Mouse (Mus musculus) forebrain, postnatal 0 days (tissue): ENCODE data around the gene Lrrk1. TPM values are rescaled to one million over a fixed set of nuclear protein-coding genes. Genes with fewer than 3 reads are reported as not detected.

Experiments
- ATAC-seq: fragments of 200-750 bp; cut with Nextera tagmentation; 2 replicates; pipeline ENCODE4 v1.8.0; 2017; ENCODE audit warnings: mild to moderate bottlenecking, moderate library complexity
- DNase-seq: peaks from one replicate; pipeline ENCODE4 v3.0.0-alpha.2; 2015
- H3K27ac ChIP-seq: fragments of 300-500 bp; sonication (generic); 2 replicates; pipeline ENCODE4 v1.5.1; 2014; ENCODE audit warnings: low read depth, mild to moderate bottlenecking, antibody characterized with exemption, low read length, moderate library complexity, mixed read lengths
- H3K27me3 ChIP-seq: fragments of 300-500 bp; sonication (generic); 2 replicates; pipeline ENCODE4 v1.6.1; 2014; ENCODE audit warnings: mild to moderate bottlenecking, low read length, mixed read lengths; ENCODE audit not compliant: insufficient read depth
- H3K36me3 ChIP-seq: fragments of 300-500 bp; sonication (generic); 2 replicates; pipeline ENCODE4 v1.6.1; 2014; ENCODE audit warnings: mild to moderate bottlenecking, moderate library complexity; ENCODE audit not compliant: insufficient read depth
- H3K4me1 ChIP-seq: fragments of 300-500 bp; sonication (generic); 2 replicates; pipeline ENCODE4 v1.6.1; 2014; ENCODE audit warnings: antibody characterized with exemption; ENCODE audit not compliant: insufficient read depth
- H3K4me2 ChIP-seq: fragments of 300-500 bp; sonication (generic); 2 replicates; pipeline ENCODE4 v1.6.1; 2014; ENCODE audit warnings: low read depth, mild to moderate bottlenecking, moderate library complexity
- H3K4me3 ChIP-seq: fragments of 300-500 bp; sonication (generic); 2 replicates; pipeline ENCODE4 v1.5.1; 2014; ENCODE audit warnings: low read depth, low read length, mixed read lengths
- H3K9ac ChIP-seq: fragments of 300-500 bp; sonication (generic); 2 replicates; pipeline ENCODE4 v1.6.1; 2014; ENCODE audit warnings: mild to moderate bottlenecking
- H3K9me3 ChIP-seq: fragments of 300-500 bp; sonication (generic); 2 replicates; pipeline ENCODE4 v1.6.1; 2016; ENCODE audit warnings: low read length
- CTCF ChIP-seq: sonication (generic); IDR thresholded peaks from 2 replicates; pipeline ENCODE4 v1.5.1; 2016; ENCODE audit warnings: antibody characterized with exemption, control low read depth, low read depth
- WGBS: fragments of 180-500 bp; shearing (Covaris S2); extraction: QIAGEN DNeasy Blood & Tissue Kit; methylation state at CpG from one replicate; pipeline ENCODE4 v1.1.7; 2014; 5-methylcytosine and 5-hydroxymethylcytosine counted together
- polyA plus RNA-seq: library from polyadenylated mRNA; unstranded; fragments of >200 nt; fragmentation: Nextera tagmentation; extraction: Ambion mirVana; gene quantifications from 2 replicates; pipeline ENCODE4 v1.2.1, GENCODE M21; 2015
- total RNA-seq: library from RNA; depleted of rRNA; stranded (reverse); fragments of >200 nt; gene quantifications from 2 replicates; pipeline ENCODE4 v1.2.3, GENCODE M21; 2014

Gene Lrrk1
- total and polyA plus RNA-seq, 2 experiments from 2014 or later, result 2.2 to 3.3 TPM

- Histone ChIP-seq H3K9me3 (no peaks in the 10 kb centered on the region), H3K9ac (no peak overlapping the region), H3K27ac (no peak overlapping the region), H3K4me1 (no peaks in the 10 kb centered on the region), H3K4me3 (no peak overlapping the region), H3K36me3 (no peaks in the 10 kb centered on the region), H3K27me3 (no peaks in the 10 kb centered on the region), H3K4me2 (no peak overlapping the region)
- no peak for TF ChIP-seq CTCF
- no peak for DNase-seq
- ATAC-seq, result no peak
- WGBS, result 89% methylated on average over 5 of the region's 5 CpGs
Observed at GRCm38 (mm10) chr7:66258997-66259396, 129.2 kb downstream of the Lrrk1 start.

GRCm38 (mm10) chr7:66257232-66257631, 130.9 kb downstream of the Lrrk1 start:
- Histone ChIP-seq H3K9me3 (no peaks in the 10 kb centered on the region), H3K4me1 (no peaks in the 10 kb centered on the region), H3K36me3 (no peaks in the 10 kb centered on the region), H3K27ac (no peak overlapping the region), H3K9ac (no peak overlapping the region), H3K4me3 (no peak overlapping the region), H3K4me2 (no peak overlapping the region), H3K27me3 (no peaks in the 10 kb centered on the region)
- DNase-seq, result no peak
- no peak for TF ChIP-seq CTCF
- ATAC-seq, result no peak
- 86% methylated on average over 5 of the region's 5 CpGs for whole genome bisulfite sequencing

GRCm38 (mm10) chr7:66256441-66256840, 131.7 kb downstream of the Lrrk1 start:
- no peaks in the 10 kb centered on the region for H3K36me3 ChIP-seq
- no peak for DNase-seq
- no peak overlapping the region for H3K4me3 ChIP-seq
- H3K4me1 ChIP-seq, result no peaks in the 10 kb centered on the region
- TF ChIP-seq CTCF, result no peak
- no peak overlapping the region for H3K9ac ChIP-seq
- ATAC-seq, result no peak
- no peak overlapping the region for H3K27ac ChIP-seq
- H3K4me2 ChIP-seq, result no peak overlapping the region
- no peaks in the 10 kb centered on the region for H3K9me3 ChIP-seq
- no peaks in the 10 kb centered on the region for H3K27me3 ChIP-seq
- WGBS, result 70% methylated on average over 5 of the region's 5 CpGs

- no peaks in the 10 kb centered on the region for H3K4me1 ChIP-seq
- H3K27ac ChIP-seq, result no peak overlapping the region
- no peak overlapping the region for H3K4me3 ChIP-seq
- ATAC-seq (no peak), DNase-seq (no peak)
- H3K27me3 ChIP-seq, result no peaks in the 10 kb centered on the region
- no peaks in the 10 kb centered on the region for H3K9me3 ChIP-seq
- WGBS, result 94% methylated on average over 8 of the region's 8 CpGs
- H3K9ac ChIP-seq, result no peak overlapping the region
- no peak overlapping the region for H3K4me2 ChIP-seq
- no peaks in the 10 kb centered on the region for H3K36me3 ChIP-seq
- TF ChIP-seq CTCF, result no peak
Observed at GRCm38 (mm10) chr7:66254993-66255392, 133.2 kb downstream of the Lrrk1 start.

GRCm38 (mm10) chr7:66253975-66254651, 134.0 kb downstream of the Lrrk1 start:
- no peak for ATAC-seq
- no peak overlapping the region for H3K9ac ChIP-seq

GRCm38 (mm10) chr7:66250030-66250429, 138.1 kb downstream of the Lrrk1 start:
- 34% methylated on average over 6 of the region's 6 CpGs for WGBS
- Histone ChIP-seq H3K4me3 (no peak overlapping the region), H3K4me1 (peaks cover 13% of the 10 kb centered on the region; the same call in 1 of the 2 replicates), H3K36me3 (no peaks in the 10 kb centered on the region), H3K9me3 (no peaks in the 10 kb centered on the region), H3K4me2 (no peak overlapping the region), H3K9ac (no peak overlapping the region), H3K27me3 (no peaks in the 10 kb centered on the region), H3K27ac (no peak overlapping the region)
- DNase-seq (peak; percentile 36), ATAC-seq (peak; percentile 34; the same call in 1 of the 2 replicates)
- TF ChIP-seq CTCF, result peak; percentile 66

More at GRCm38 (mm10) chr7:66253975-66254651, 134.0 kb downstream of the Lrrk1 start:
- Histone ChIP-seq H3K27me3 (no peaks in the 10 kb centered on the region), H3K4me1 (no peaks in the 10 kb centered on the region), H3K4me3 (no peak overlapping the region), H3K36me3 (no peaks in the 10 kb centered on the region), H3K9me3 (no peaks in the 10 kb centered on the region), H3K4me2 (no peak overlapping the region), H3K27ac (no peak overlapping the region)
- no peak for TF ChIP-seq CTCF
- no peak for DNase-seq
- 91% methylated on average over 8 of the region's 8 CpGs for WGBS

GRCm38 (mm10) chr7:66249426-66249825, 138.7 kb downstream of the Lrrk1 start:
- TF ChIP-seq CTCF, result no peak
- no peak overlapping the region for H3K4me2 ChIP-seq
- no peak for DNase-seq

More at GRCm38 (mm10) chr7:66249426-66249825, 138.7 kb downstream of the Lrrk1 start:
- ATAC-seq, result no peak
- Histone ChIP-seq H3K9me3 (no peaks in the 10 kb centered on the region), H3K36me3 (no peaks in the 10 kb centered on the region), H3K27me3 (no peaks in the 10 kb centered on the region), H3K9ac (no peak overlapping the region), H3K4me3 (no peak overlapping the region), H3K27ac (no peak overlapping the region), H3K4me1 (peaks cover 13% of the 10 kb centered on the region; the same call in 1 of the 2 replicates)
- WGBS, result 91% methylated on average over 3 of the region's 3 CpGs
